Mouse (Mus musculus) lung, embryonic 15.5 days (tissue): ENCODE measurements around the gene Id1. TPM values are rescaled to one million over a fixed set of nuclear protein-coding genes. Genes with fewer than 3 reads are reported as not detected.
A peak's percentile ranks its signal among the peaks of the same experiment; 100 is the strongest.

Experiments
- ATAC-seq: fragments of 200-750 bp; cut with Nextera tagmentation; 2 replicates; pipeline ENCODE4 v1.8.0; 2017; ENCODE audit warnings: moderate number of reproducible peaks, borderline replicate concordance; ENCODE audit not compliant: low FRiP score, low TSS enrichment; ENCODE audit errors: extremely low read depth
- H3K27ac ChIP-seq: fragments of 300-500 bp; sonication (generic); 2 replicates; pipeline ENCODE4 v1.5.1; 2015; ENCODE audit warnings: moderate library complexity, mild to moderate bottlenecking, inconsistent platforms
- H3K27me3 ChIP-seq: fragments of 300-500 bp; sonication (generic); 2 replicates; pipeline ENCODE4 v1.6.1; 2015; ENCODE audit warnings: inconsistent platforms
- H3K36me3 ChIP-seq: fragments of 300-500 bp; sonication (generic); 2 replicates; pipeline ENCODE4 v1.6.1; 2015; ENCODE audit warnings: inconsistent platforms
- H3K4me1 ChIP-seq: fragments of 300-500 bp; sonication (generic); 2 replicates; pipeline ENCODE4 v1.6.1; 2015; ENCODE audit warnings: inconsistent platforms
- H3K4me2 ChIP-seq: fragments of 300-500 bp; sonication (generic); 2 replicates; pipeline ENCODE4 v1.6.1; 2015; ENCODE audit warnings: inconsistent platforms, mild to moderate bottlenecking, moderate library complexity
- H3K4me3 ChIP-seq: fragments of 300-500 bp; sonication (generic); 2 replicates; pipeline ENCODE4 v1.5.1; 2015; ENCODE audit warnings: mild to moderate bottlenecking, inconsistent platforms
- H3K9ac ChIP-seq: fragments of 300-500 bp; sonication (generic); 2 replicates; pipeline ENCODE4 v1.6.1; 2015; ENCODE audit warnings: inconsistent platforms
- H3K9me3 ChIP-seq: fragments of 300-500 bp; sonication (generic); 2 replicates; pipeline ENCODE4 v1.6.1; 2016; ENCODE audit warnings: inconsistent platforms
- WGBS: fragments of 180-500 bp; shearing (Covaris S2); methylation state at CpG from one replicate; pipeline ENCODE4 v1.1.7; 2015; 5-methylcytosine and 5-hydroxymethylcytosine counted together
- polyA plus RNA-seq: library from polyadenylated mRNA; unstranded; fragments of >200 nt; fragmentation: Nextera tagmentation; extraction: Ambion mirVana; gene quantifications from 2 replicates; pipeline ENCODE4 v1.2.1, GENCODE M21; 2015

Id1 gene
- polyA plus RNA-seq, 1 experiment from 2014 or later: 143 TPM

DNA sequence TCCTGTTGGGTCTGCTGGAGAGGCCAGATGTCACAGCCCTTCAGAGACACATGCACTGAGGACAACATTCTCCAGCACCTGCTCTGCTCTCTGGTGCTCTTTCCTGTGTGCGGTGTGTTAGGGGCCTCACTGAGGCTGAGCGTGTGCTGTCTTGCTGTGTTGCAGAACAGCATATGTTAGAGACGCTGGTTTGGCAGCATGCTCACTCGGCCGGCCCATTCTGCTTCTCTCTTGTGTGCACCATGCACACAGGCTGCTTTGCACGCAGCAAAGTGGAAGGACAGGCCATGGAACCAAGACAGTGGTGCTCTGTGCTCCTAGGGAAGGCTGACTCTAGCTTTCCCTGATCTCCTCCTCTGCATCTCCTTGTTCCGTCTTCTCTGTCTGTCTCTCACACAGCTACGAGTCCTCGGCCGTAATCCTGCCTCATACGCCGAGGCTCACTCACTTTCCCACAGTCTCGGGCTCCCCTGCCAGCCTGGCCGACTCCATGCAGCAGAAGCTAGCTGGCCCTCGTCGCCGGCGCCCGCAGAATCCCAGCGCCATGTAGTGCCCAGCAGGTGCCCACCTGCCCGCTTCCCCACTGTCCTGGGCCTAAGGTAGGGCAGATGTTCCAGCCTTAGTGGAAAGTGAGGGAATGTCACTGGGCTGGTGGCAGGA is 32.3 kb upstream of the Id1 start:
- Histone ChIP-seq H3K9me3 (no peaks in the 10 kb centered on the region), H3K27me3 (no peaks in the 10 kb centered on the region), H3K4me2 (no peak overlapping the region), H3K4me1 (peaks cover 34% of the 10 kb centered on the region), H3K27ac (no peak overlapping the region), H3K36me3 (peaks cover 72% of the 10 kb centered on the region), H3K9ac (no peak overlapping the region), H3K4me3 (no peak overlapping the region)
- 86% methylated on average over 21 of the region's 21 CpGs for WGBS
- no peak for ATAC-seq

DNA sequence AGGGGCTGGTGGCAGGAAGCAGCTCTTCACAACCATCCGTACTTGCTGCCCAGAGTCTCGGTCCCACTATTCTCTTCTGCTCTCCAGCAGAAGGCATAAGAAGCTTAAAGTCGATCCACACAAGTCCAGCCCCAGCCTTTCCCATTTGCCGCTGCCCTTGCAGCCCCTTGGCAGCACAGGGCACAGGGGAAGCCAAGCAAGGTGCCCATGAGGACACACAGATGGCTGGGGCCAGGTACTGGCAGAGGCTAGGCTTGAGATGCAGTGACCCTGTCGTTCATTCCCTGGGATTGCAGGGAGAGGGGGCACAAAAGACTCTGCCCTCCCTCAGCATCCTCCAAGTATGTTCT is 31.8 kb upstream of the Id1 start:
- no peaks in the 10 kb centered on the region for H3K9me3 ChIP-seq
- H3K27ac ChIP-seq: no peak overlapping the region
- H3K36me3 ChIP-seq: peaks cover 67% of the 10 kb centered on the region
- H3K27me3 ChIP-seq: no peaks in the 10 kb centered on the region
- no peak overlapping the region for H3K4me2 ChIP-seq
- H3K9ac ChIP-seq: no peak overlapping the region
- no peak overlapping the region for H3K4me3 ChIP-seq
- 86% methylated on average over 5 of the region's 5 CpGs for WGBS
- H3K4me1 ChIP-seq: peaks cover 34% of the 10 kb centered on the region
- no peak for ATAC-seq

DNA sequence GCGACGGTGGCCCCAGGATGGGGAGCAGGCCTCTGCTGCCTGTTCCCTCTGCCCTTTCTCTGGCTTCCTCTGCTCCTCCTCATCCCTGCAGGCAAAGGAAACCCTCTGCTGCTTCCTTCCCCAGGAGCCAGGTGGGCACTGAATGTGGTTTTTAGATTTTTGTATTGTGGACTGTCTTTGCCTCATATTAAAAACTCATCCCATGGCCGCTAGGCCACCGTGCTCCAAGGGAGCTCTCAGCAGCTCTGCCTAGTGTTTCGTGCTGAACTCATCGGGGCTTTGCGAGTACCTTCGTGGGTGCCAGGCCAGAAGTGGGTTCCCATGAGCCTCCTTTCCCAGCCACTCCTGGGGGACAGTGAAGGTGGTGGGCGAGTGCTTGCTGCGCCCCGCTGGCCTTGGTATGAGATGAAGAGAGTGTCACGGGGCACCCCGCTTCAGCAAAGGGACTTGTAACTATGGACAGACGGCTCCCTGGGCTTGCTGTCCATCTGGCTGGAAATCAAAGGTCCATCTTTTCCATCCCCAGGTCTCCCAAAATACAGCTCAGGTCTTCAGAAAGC is 31.2 kb upstream of the Id1 start:
- no peak for ATAC-seq
- Histone ChIP-seq H3K36me3 (peaks cover 60% of the 10 kb centered on the region), H3K4me2 (no peak overlapping the region), H3K27ac (peak overlapping the region; percentile 88), H3K9ac (no peak overlapping the region), H3K4me3 (no peak overlapping the region), H3K27me3 (no peaks in the 10 kb centered on the region), H3K9me3 (no peaks in the 10 kb centered on the region), H3K4me1 (peaks cover 34% of the 10 kb centered on the region)
- 86% methylated on average over 14 of the region's 14 CpGs for WGBS

DNA sequence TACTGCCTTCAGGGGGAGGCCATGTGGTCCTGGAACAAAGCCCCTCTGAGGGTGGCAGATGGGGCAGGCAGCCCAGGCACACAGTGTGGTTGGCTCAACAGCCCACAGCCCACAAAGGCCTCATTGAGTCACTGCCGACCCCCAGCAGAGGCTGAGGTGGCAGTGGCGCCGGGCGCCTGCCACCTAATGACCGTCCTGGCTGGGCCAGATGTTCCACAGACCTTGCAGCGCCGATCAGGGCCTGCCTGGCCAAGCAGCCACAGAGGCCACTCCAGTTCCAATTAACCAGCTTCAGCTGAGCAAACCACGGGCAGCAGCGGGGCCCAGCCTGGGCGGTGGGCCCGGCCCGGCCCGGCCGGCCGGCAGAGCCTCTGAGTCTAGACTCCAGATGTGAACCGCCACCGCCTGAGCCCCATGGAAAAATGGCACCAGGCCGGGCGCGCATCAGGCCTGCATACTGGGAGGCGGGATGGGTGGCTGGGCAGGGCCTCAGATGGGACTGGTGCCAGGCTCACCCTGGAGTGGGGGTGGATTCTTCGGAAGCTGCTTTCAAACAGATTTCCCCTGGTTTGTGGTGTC is 30.0 kb upstream of the Id1 start:
- peak; percentile 66 for ATAC-seq
- 0 out of 2 replicates have a peak overlapping the region, but pooled peaks have one; percentile 8 for H3K9ac ChIP-seq
- H3K36me3 ChIP-seq: peaks cover 48% of the 10 kb centered on the region
- WGBS: 50% methylated on average over 22 of the region's 22 CpGs
- no peaks in the 10 kb centered on the region for H3K9me3 ChIP-seq
- H3K27ac ChIP-seq: peak overlapping the region; percentile 88
- 0 out of 2 replicates have a peak overlapping the region, but pooled peaks have one; percentile 1 for H3K4me2 ChIP-seq
- H3K4me3 ChIP-seq: no peak overlapping the region
- peaks cover 34% of the 10 kb centered on the region for H3K4me1 ChIP-seq
- H3K27me3 ChIP-seq: no peaks in the 10 kb centered on the region

DNA sequence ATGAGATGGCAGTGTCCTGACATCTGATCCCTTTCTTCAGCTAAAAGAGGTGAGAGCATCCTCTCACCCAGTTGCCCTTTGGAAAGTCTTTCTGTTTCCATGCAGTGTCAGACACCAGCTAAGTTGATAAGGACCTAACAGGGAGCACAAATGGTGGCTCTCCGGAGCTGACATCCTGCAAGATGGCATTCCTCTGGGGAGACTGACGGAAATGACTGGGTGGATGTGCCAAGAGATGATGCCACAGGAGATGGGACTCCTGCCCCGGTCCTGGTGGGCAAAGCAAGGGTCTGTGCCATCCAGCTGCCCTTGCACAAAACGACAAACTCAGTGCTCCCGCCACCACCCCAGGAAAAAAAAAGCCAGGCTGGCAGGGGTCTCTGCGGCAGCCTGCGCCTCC is 28.9 kb upstream of the Id1 start:
- peaks cover 38% of the 10 kb centered on the region for H3K36me3 ChIP-seq
- H3K27me3 ChIP-seq: no peaks in the 10 kb centered on the region
- peaks cover 34% of the 10 kb centered on the region for H3K4me1 ChIP-seq
- no peaks in the 10 kb centered on the region for H3K9me3 ChIP-seq
- peak; percentile 1; the same call in 1 of the 2 replicates for ATAC-seq
- 18% methylated on average over 7 of the region's 7 CpGs for WGBS
- peak overlapping the region; percentile 31 for H3K9ac ChIP-seq
- peak overlapping the region; percentile 60 for H3K4me2 ChIP-seq
- peak overlapping the region; percentile 36 for H3K4me3 ChIP-seq
- H3K27ac ChIP-seq: peak overlapping the region; percentile 88

DNA sequence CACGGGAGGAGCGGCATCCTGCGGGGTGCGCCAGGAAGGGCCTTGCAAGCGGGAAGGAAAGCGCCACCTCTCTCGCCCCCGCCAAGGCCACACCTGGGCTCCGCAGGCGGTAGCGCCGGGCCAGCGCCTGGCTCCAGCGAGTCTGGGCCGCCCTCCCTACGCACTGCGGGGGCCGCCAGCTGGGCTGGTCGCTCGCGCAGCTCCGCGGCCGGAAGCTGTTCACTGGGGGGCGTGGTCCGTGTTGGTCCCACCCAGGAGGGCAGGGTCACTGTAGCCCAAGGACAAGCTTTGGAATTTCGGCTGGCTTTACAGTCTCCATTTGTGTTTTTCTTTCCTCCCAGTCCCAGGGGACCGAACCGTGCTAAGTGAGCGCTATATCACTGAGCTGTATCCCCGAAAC is 28.4 kb upstream of the Id1 start:
- Histone ChIP-seq H3K36me3 (peaks cover 33% of the 10 kb centered on the region), H3K27me3 (no peaks in the 10 kb centered on the region), H3K27ac (peak overlapping the region; percentile 88), H3K4me3 (peak overlapping the region; percentile 36), H3K9ac (peak overlapping the region; percentile 31), H3K4me2 (peak overlapping the region; percentile 60), H3K9me3 (no peaks in the 10 kb centered on the region), H3K4me1 (peaks cover 34% of the 10 kb centered on the region)
- ATAC-seq: peak; percentile 93
- 2% methylated on average over 31 of the region's 31 CpGs for WGBS

DNA sequence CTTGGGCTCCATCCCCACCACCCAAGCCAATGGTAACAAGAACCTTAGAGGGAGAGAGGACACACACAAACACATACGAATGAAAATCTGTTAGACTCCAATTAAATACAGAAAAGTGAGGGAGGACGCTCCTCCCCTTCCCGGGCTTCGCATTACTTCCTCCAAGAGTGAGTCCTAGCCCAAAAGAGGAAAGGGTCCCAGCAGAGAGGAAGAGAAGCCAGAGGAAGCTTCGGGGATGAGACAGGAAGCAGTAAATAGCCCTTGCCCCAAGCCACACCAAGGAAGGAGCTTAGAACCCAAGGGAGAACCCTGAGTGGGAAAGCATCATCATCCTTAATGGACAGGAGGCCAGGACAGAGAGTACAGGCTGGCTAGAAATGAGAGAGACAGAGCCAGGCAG is 27.0 kb upstream of the Id1 start:
- WGBS: 79% methylated on average over 5 of the region's 5 CpGs
- no peak overlapping the region for H3K9ac ChIP-seq
- no peak for ATAC-seq
- peaks cover 19% of the 10 kb centered on the region for H3K36me3 ChIP-seq
- peaks cover 34% of the 10 kb centered on the region for H3K4me1 ChIP-seq
- no peak overlapping the region for H3K4me2 ChIP-seq
- H3K4me3 ChIP-seq: no peak overlapping the region
- H3K27me3 ChIP-seq: no peaks in the 10 kb centered on the region
- H3K9me3 ChIP-seq: no peaks in the 10 kb centered on the region
- no peak overlapping the region for H3K27ac ChIP-seq

DNA sequence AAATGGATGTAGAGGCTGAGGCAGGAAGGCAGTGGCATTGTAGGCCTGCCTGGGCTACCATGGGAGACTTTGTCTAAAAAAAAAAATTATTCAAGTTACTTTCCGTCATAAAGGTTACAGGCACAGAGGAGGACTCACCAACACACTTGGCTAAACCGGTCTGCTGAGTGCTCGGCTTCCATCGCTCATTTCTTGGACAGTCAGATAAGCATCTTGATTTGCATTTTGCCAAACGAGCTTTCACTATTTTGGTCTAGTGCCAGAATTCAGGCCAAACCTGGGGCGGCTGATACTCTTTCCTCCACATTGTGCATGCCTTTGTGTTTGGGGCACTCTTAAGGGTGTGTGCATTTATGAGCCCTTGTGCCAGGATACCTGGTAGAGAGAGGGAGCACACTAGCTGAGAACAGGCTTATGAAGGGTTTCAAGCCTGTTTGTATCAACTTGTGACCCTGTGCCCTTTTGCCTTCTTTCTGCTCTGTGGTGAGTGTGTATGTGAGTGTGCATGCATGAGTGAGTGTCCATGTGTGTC is 19.7 kb upstream of the Id1 start:
- Histone ChIP-seq H3K36me3 (no peaks in the 10 kb centered on the region), H3K9me3 (no peaks in the 10 kb centered on the region), H3K27me3 (no peaks in the 10 kb centered on the region), H3K4me3 (no peak overlapping the region), H3K4me2 (no peak overlapping the region), H3K4me1 (peaks cover 10% of the 10 kb centered on the region; the same call in 1 of the 2 replicates), H3K27ac (peak overlapping the region; percentile 18; the same call in 1 of the 2 replicates), H3K9ac (no peak overlapping the region)
- WGBS: 34% methylated on average over 6 of the region's 6 CpGs
- ATAC-seq: 0 out of 2 replicates have a peak, but pooled peaks have one; percentile 56

DNA sequence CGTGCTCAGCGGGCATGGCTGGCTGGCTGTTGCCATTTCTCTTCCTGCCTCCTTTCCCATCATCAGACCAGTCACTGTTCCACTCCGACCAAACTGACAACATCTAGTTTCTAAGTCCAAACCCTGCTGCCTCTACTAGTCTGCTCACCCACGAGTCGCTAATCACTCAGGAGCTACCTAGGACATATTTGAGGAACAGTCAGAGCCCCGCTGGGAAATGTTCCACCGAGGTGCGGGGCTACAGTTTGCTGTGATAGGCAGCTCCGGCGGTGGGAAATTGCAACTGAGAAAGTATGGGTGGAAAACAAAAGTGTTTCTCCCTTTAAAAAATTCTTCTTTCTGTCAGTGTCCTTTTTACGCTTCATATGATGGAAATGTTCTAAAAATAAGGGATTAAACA is 18.4 kb upstream of the Id1 start:
- Histone ChIP-seq H3K9me3 (no peaks in the 10 kb centered on the region), H3K36me3 (no peaks in the 10 kb centered on the region), H3K27me3 (no peaks in the 10 kb centered on the region), H3K27ac (no peak overlapping the region), H3K9ac (no peak overlapping the region), H3K4me2 (no peak overlapping the region), H3K4me1 (peaks cover 10% of the 10 kb centered on the region; the same call in 1 of the 2 replicates), H3K4me3 (no peak overlapping the region)
- whole genome bisulfite sequencing: 62% methylated on average over 11 of the region's 11 CpGs
- ATAC-seq: no peak

DNA sequence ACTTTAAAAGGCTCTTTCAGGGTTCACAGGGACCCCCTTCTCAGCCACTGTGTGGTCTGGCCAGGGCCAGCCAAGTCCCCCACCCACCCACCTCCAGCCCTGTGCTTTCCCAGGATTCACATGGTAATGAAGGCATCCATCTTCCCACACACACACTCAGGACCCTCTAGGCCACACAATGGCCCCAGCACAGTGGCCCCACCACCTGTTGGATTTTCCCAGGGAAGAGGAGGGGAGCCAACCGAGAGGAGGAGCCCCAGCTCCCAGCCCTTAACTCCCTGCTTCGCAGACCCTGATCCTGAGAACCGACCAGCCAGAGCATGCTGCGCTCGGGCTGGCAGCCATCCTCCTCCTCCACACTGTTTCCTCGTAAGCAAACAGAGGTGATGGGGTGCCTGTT is 18.0 kb upstream of the Id1 start:
- WGBS: 31% methylated on average over 6 of the region's 6 CpGs
- Histone ChIP-seq H3K36me3 (no peaks in the 10 kb centered on the region), H3K9ac (no peak overlapping the region), H3K9me3 (no peaks in the 10 kb centered on the region), H3K4me1 (peaks cover 10% of the 10 kb centered on the region; the same call in 1 of the 2 replicates), H3K4me2 (no peak overlapping the region), H3K4me3 (no peak overlapping the region), H3K27ac (no peak overlapping the region), H3K27me3 (0 out of 2 replicates have a peak, but pooled peaks cover 2% of the 10 kb centered on the region)
- no peak for ATAC-seq

DNA sequence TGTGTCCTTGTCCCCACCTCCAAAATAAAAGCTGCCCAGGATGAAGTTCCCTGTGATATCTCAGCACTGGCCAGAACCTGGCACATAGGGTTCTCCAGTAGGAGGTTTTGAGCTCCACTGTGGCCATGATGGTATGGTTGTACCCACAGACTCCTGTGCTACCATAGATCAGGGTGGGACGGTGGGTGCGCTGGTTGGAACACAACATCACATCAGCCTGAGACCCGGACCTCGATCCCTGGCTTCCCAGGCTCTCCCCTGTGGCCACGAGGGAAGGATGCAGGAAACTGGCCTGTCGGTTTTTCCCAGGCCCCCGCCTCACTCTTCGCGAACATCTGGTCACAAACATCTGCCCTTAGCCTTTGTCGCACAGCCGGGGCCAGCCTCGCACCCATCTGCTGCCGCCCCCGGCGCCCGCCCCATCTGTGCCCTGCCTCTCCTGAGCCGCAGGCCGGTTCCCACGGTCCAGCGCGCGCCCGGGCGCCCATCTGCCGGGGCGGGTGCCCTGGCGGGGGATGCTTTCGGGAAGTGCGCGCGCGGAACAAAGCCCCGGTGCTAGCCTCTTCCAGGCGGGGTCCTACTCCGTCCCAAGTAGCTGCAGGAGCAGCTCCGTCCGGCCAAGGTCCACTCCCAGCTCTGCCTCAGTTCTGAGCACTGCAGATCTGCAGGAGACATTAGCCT is 12.3 kb upstream of the Id1 start:
- peaks cover 49% of the 10 kb centered on the region for H3K4me1 ChIP-seq
- 4% methylated on average over 37 of the region's 37 CpGs for WGBS
- peak overlapping the region; percentile 71 for H3K4me2 ChIP-seq
- ATAC-seq: peak; percentile 46; the same call in 1 of the 2 replicates
- no peaks in the 10 kb centered on the region for H3K36me3 ChIP-seq
- H3K27ac ChIP-seq: peak overlapping the region; percentile 52
- 0 out of 2 replicates have a peak, but pooled peaks cover 4% of the 10 kb centered on the region for H3K27me3 ChIP-seq
- H3K4me3 ChIP-seq: peak overlapping the region; percentile 38
- no peaks in the 10 kb centered on the region for H3K9me3 ChIP-seq
- peak overlapping the region; percentile 43 for H3K9ac ChIP-seq
